Mouse (Mus musculus) testis, adult 2 months (tissue): ENCODE measurements around the gene Thsd7b.

Source experiments
- CTCF ChIP-seq: fragments of 200-500 bp; IDR thresholded peaks from 2 replicates; pipeline ENCODE4 v1.5.1; 2012; ENCODE audit warnings: low read depth, mild to moderate bottlenecking, inconsistent platforms, low read length, moderate library complexity; ENCODE audit not compliant: control insufficient read depth, insufficient read depth, insufficient replicate concordance
- POLR2A ChIP-seq: fragments of 200-500 bp; IDR thresholded peaks from 2 replicates; pipeline ENCODE4 v1.6.1; 2012; ENCODE audit warnings: low read depth, mild to moderate bottlenecking, inconsistent platforms, low read length, moderate library complexity; ENCODE audit not compliant: control insufficient read depth

- no peak for TF ChIP-seq POLR2A
- TF ChIP-seq CTCF, result no peak
These were observed 504.0 kb downstream of the Thsd7b start for GRCm38 (mm10) chr1:129777055-129777454.
